Mouse (Mus musculus): ENCODE results near the gene Tyrobp. TPM values are rescaled to one million over a fixed set of nuclear protein-coding genes. Genes with fewer than 3 reads are reported as not detected.

Tyrobp gene
- polyA plus RNA-seq, 1 experiment from 2014 or later: 29.3 TPM

DNA sequence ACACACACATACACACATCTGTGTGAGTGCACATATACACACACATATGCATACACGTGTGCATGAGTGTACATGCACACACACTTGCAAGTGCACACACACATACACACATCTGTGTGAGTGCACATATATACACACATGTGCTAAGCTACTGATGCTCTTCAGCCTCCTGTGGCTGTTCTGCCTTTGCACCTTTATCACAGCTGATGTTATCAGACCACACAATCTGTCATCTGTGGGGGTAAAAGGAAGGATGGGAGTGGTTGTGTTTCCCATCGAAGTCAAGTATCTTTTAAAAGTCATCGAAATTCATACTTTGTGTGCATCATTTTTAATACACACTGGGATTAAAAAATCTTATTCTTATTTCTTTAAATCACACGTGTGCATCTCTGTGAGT, 11.2 kb upstream of the Tyrobp start:
- Histone ChIP-seq H3K9me3 (ENCODE audit: low read length) (no peaks in the 10 kb centered on the region), H3K4me2 (replicated peaks; ENCODE audit: low read depth, low read length) (no peak overlapping the region), H3K4me3 (ENCODE audit: low read length) (no peak overlapping the region), H3K36me3 (ENCODE audit: insufficient read depth, low read length) (no peaks in the 10 kb centered on the region), H3K27ac (ENCODE audit: low read length) (no peak overlapping the region), H3K4me1 (ENCODE audit: insufficient read depth, low read length) (0 out of 2 replicates have a peak, but pooled peaks cover 3% of the 10 kb centered on the region), H3K9ac (replicated peaks; ENCODE audit: low read length) (no peak overlapping the region), H3K27me3 (ENCODE audit: insufficient read depth, low read length) (0 out of 2 replicates have a peak, but pooled peaks cover 3% of the 10 kb centered on the region)
- 69% methylated on average over 4 of the region's 4 CpGs for WGBS
- ATAC-seq (ENCODE audit: low FRiP score, low TSS enrichment): no peak

DNA sequence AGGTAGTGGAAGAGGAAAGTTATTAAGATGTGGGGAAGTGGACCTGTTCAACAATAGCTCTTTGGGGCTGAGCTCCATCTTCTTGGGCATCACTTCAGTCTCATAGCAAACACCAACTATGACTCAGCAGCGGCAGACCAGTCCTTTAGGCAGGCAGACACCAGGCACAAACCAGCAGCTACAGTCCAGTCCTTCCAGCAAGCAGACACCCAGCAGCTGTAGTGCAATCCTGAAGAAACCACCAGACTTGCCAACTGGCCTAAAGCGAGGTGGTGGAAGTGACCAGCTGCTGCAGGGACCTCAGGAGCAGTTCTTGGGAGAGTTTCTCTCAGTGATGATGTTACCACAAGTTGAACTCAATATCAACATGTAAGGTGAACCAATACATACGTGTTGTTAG, 4.9 kb upstream of the Tyrobp start:
- H3K4me2 ChIP-seq (replicated peaks; ENCODE audit: low read depth, low read length): no peak overlapping the region
- H3K9me3 ChIP-seq (ENCODE audit: low read length): no peaks in the 10 kb centered on the region
- no peak overlapping the region for H3K9ac ChIP-seq (replicated peaks; ENCODE audit: low read length)
- no peak overlapping the region for H3K4me3 ChIP-seq (ENCODE audit: low read length)
- no peak for ATAC-seq (ENCODE audit: low FRiP score, low TSS enrichment)
- 78% methylated on average over 3 of the region's 3 CpGs for WGBS
- 0 out of 2 replicates have a peak, but pooled peaks cover 4% of the 10 kb centered on the region for H3K27me3 ChIP-seq (ENCODE audit: insufficient read depth, low read length)
- H3K27ac ChIP-seq (ENCODE audit: low read length): no peak overlapping the region
- no peaks in the 10 kb centered on the region for H3K4me1 ChIP-seq (ENCODE audit: insufficient read depth, low read length)
- no peaks in the 10 kb centered on the region for H3K36me3 ChIP-seq (ENCODE audit: insufficient read depth, low read length)

DNA sequence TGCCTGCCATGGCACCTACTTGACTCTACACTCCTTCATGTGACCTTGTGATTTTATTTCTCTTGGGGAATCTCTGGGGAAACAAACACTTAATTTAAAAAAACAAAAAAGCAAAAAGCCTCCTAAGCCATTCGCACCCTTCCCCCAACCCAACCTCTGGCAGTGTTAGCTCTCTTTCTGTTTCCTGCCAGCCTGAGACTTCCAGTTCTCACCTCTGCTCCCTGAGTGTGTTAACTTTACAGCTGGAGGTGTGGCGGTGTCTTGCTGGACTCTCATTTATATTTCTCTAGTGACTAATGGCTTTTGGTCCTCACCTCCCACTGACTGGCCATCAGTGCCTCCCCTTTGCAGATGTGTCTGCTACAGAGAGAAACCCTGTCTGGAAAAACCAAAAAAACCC, 3.8 kb upstream of the Tyrobp start:
- Histone ChIP-seq H3K4me1 (ENCODE audit: insufficient read depth, low read length) (no peaks in the 10 kb centered on the region), H3K27me3 (ENCODE audit: insufficient read depth, low read length) (0 out of 2 replicates have a peak, but pooled peaks cover 4% of the 10 kb centered on the region), H3K36me3 (ENCODE audit: insufficient read depth, low read length) (no peaks in the 10 kb centered on the region), H3K9me3 (ENCODE audit: low read length) (no peaks in the 10 kb centered on the region), H3K4me3 (ENCODE audit: low read length) (no peak overlapping the region), H3K27ac (ENCODE audit: low read length) (no peak overlapping the region), H3K9ac (replicated peaks; ENCODE audit: low read length) (no peak overlapping the region), H3K4me2 (replicated peaks; ENCODE audit: low read depth, low read length) (no peak overlapping the region)
- ATAC-seq (ENCODE audit: low FRiP score, low TSS enrichment): no peak
- WGBS: 15% methylated on average over 2 of the region's 2 CpGs

DNA sequence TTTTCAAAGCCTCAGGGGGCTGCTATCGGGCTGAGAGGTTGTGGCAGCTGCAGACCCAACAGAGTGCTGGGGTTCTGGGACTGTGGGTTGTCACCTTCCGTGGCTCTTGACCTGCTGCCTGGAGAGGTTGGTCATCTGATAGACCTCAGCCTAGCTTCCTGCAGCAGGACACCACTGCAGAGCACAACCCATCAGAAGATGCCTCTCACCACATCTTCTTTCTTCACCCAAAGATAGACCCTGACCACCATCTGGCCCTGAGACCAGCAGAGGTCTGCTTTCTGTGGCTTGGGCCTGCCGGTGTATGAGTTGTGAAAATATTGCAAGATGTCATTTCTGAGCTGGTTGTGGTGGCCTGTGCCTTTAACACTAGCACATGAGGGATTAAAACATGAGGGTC, 2.5 kb upstream of the Tyrobp start:
- Histone ChIP-seq H3K4me1 (ENCODE audit: insufficient read depth, low read length) (no peaks in the 10 kb centered on the region), H3K4me3 (ENCODE audit: low read length) (no peak overlapping the region), H3K36me3 (ENCODE audit: insufficient read depth, low read length) (no peaks in the 10 kb centered on the region), H3K4me2 (replicated peaks; ENCODE audit: low read depth, low read length) (no peak overlapping the region), H3K27me3 (ENCODE audit: insufficient read depth, low read length) (0 out of 2 replicates have a peak, but pooled peaks cover 4% of the 10 kb centered on the region), H3K27ac (ENCODE audit: low read length) (no peak overlapping the region), H3K9me3 (ENCODE audit: low read length) (no peaks in the 10 kb centered on the region), H3K9ac (replicated peaks; ENCODE audit: low read length) (no peak overlapping the region)
- ATAC-seq (ENCODE audit: low FRiP score, low TSS enrichment): no peak
- 69% methylated on average over 3 of the region's 3 CpGs for WGBS

DNA sequence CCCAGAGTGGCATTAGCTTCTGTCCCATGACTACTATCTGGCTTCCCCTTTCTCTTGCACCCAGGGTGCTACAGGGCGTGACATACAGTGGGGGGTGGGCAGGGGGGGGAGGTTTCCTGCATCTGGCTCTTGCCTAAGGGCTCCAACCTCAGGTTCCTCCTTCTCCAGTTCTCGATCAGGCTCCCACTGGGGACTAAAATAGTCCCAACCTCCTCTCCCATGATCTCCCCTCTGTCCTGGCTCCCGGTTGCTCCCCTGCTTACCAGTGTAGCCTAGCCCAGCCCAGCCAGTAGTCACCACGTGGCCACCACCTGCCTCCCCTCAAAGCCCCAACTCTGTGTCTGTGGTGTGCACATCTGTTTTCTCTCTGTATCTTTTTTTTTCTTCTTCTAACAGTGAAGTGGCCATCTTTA, 819 bp upstream of the Tyrobp start:
- 60% methylated on average over 4 of the region's 4 CpGs for WGBS
- H3K27me3 ChIP-seq (ENCODE audit: insufficient read depth, low read length): 0 out of 2 replicates have a peak, but pooled peaks cover 4% of the 10 kb centered on the region

DNA sequence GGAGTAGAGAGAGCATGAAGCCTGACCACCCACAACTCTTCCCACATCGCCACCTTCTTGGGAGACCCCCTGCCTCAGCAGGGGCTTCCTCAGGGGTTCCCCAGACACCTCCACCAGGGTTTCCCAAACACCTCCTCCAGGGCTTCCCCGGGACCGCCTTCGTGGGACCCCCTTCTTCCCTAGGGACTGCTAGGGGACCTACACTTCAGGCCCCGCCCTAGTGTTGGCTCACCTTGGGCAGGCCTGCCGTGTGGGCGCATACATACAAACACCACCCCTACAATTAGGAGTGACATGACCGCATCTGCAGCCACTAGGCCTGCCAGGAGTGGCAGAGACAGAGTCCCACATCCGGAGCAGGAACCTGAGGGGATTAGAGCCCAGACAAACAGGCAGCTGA, 4.3 kb downstream of the Tyrobp start:
- Histone ChIP-seq H3K36me3 (ENCODE audit: insufficient read depth, low read length) (no peaks in the 10 kb centered on the region), H3K4me1 (ENCODE audit: insufficient read depth, low read length) (peaks cover 15% of the 10 kb centered on the region), H3K9ac (replicated peaks; ENCODE audit: low read length) (no peak overlapping the region), H3K4me2 (replicated peaks; ENCODE audit: low read depth, low read length) (no peak overlapping the region), H3K9me3 (ENCODE audit: low read length) (peaks cover 8% of the 10 kb centered on the region; the same call in 1 of the 2 replicates), H3K4me3 (ENCODE audit: low read length) (no peak overlapping the region), H3K27me3 (ENCODE audit: insufficient read depth, low read length) (no peaks in the 10 kb centered on the region), H3K27ac (ENCODE audit: low read length) (no peak overlapping the region)
- no peak for ATAC-seq (ENCODE audit: low FRiP score, low TSS enrichment)
- 79% methylated on average over 9 of the region's 9 CpGs for WGBS

More for the DNA sequence above, 819 bp upstream of the Tyrobp start:
- Histone ChIP-seq H3K9me3 (ENCODE audit: low read length) (no peaks in the 10 kb centered on the region), H3K4me1 (ENCODE audit: insufficient read depth, low read length) (no peaks in the 10 kb centered on the region), H3K27ac (ENCODE audit: low read length) (no peak overlapping the region), H3K9ac (replicated peaks; ENCODE audit: low read length) (no peak overlapping the region), H3K4me3 (ENCODE audit: low read length) (no peak overlapping the region), H3K4me2 (replicated peaks; ENCODE audit: low read depth, low read length) (no peak overlapping the region), H3K36me3 (ENCODE audit: insufficient read depth, low read length) (no peaks in the 10 kb centered on the region)
- ATAC-seq (ENCODE audit: low FRiP score, low TSS enrichment): no peak

DNA sequence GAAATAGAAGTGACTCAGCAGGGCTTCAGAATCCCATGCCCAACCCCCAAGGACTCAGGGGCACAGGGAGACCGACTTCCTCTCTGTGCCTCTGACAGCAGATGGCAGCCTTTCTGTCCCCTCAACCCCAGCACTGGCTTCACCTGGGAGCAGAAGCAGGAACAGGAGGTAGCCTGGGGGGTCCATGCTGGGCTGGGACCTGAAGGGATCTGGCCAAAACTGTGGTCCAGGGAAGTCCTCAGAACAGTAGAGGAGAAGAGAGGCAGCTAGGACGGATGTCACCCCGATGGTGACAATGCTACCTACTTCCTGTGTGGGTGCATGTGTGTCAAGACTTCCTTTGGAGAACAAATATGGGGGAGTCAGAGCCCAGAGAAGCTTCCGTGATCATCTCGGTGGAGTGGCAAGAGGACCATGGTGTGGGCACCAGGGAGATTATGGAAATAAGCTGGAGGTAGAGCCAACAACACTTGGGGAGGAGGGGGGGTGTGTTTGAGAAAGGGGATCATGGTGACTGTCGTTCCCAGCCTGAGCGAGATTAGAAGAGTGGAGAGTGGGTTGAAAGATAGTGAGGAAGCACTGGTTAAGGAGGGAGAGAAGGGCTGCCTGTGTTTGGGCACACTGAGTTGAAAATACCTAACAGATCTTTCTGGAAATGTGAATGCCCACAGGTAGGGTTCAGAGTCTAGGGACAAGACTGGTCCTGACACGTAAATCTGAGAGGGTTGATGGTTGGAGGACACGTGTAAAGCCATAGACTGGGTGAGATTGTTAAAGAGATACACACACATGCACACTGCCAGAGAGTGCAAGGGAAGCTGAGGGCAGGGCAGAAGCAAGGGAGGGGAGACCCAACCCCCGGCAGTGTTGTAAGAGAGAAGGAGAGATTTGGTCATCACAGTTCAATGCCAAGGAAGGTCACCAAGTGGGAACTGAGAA, 6.3 kb downstream of the Tyrobp start, which contains the start of gene Hcst:
Gene Hcst, minus strand, starts transcription at position 294 of the 939 bp plus-strand sequence.
- H3K27me3 ChIP-seq (ENCODE audit: insufficient read depth, low read length): no peaks in the 10 kb centered on the region
- no peaks in the 10 kb centered on the region for H3K36me3 ChIP-seq (ENCODE audit: insufficient read depth, low read length)
- peaks cover 8% of the 10 kb centered on the region; the same call in 1 of the 2 replicates for H3K9me3 ChIP-seq (ENCODE audit: low read length)
- peaks cover 17% of the 10 kb centered on the region for H3K4me1 ChIP-seq (ENCODE audit: insufficient read depth, low read length)
- H3K4me3 ChIP-seq (ENCODE audit: low read length): no peak within 1 kb of the TSS
- H3K4me2 ChIP-seq (replicated peaks; ENCODE audit: low read depth, low read length): no peak within 1 kb of the TSS
- WGBS: 69% methylated on average over 10 of the region's 10 CpGs
- H3K9ac ChIP-seq (replicated peaks; ENCODE audit: low read length): no peak within 1 kb of the TSS
- no peak within 1 kb of the TSS for H3K27ac ChIP-seq (ENCODE audit: low read length)
- no peak for ATAC-seq (ENCODE audit: low FRiP score, low TSS enrichment)

DNA sequence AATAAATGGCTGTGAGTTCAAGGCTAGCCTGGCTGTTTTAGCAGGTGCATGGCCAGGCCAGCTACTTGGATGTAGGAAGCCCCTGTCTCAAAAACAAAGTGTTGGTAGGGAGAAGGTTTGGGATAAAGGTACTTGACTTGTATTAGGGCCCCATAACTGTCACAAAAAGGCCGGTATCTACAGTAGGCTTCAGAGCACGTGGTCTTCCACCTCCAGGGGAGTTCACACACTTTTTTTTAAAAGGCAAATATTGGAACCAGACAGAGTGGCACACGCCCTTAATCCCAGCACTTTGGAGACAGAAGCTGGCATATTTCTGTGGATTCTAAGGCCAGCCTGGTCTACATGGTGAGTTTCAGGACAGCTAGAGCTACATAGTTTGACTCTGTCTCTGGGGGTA, 7.1 kb downstream of the Tyrobp start:
- WGBS: 84% methylated on average over 3 of the region's 3 CpGs
- Histone ChIP-seq H3K27ac (ENCODE audit: low read length) (no peak overlapping the region), H3K9me3 (ENCODE audit: low read length) (peaks cover 8% of the 10 kb centered on the region; the same call in 1 of the 2 replicates), H3K27me3 (ENCODE audit: insufficient read depth, low read length) (no peaks in the 10 kb centered on the region), H3K4me2 (replicated peaks; ENCODE audit: low read depth, low read length) (no peak overlapping the region), H3K4me1 (ENCODE audit: insufficient read depth, low read length) (peaks cover 17% of the 10 kb centered on the region), H3K9ac (replicated peaks; ENCODE audit: low read length) (no peak overlapping the region), H3K36me3 (ENCODE audit: insufficient read depth, low read length) (peaks cover 1% of the 10 kb centered on the region; the same call in 1 of the 2 replicates), H3K4me3 (ENCODE audit: low read length) (no peak overlapping the region)
- ATAC-seq (ENCODE audit: low FRiP score, low TSS enrichment): no peak

DNA sequence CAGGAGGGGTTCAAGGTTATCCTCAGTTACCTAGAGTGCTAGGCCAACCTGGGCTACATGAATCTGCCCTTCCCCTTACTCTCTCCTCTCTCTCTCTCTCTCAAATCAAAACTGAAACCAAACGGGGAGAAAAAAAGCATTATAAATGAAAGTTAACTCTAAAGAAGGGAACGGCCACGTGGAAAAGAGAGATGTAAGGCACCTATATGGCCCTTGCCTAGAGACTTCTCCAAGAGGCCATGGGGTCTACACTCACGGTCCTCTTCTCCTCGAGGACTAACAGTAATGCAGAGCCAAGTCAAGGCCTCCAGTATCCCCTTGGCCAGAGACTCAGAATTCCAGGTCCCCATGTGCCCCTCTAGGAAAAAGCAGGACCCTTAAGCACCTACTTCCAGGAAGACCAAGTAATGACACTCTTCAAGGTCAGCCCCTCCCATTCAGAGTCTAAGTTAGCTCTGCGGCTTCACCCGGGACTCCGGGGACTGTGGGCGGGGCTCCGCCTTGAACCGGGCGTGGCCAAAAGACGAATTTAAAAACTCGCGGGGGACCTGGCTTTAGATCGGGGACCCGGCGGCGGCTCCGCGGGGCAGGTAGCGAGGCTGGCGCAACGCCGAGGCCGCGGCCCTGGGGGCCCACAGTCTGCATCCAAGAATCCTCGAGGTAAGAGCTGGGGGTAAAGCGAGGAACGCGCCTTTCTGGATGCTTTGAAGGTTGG, 7.8 kb downstream of the Tyrobp start, which contains the start of gene Nfkbid:
Gene Nfkbid, plus strand, starts transcription at position 558 of the 715 bp plus-strand sequence.
- H3K4me2 ChIP-seq (replicated peaks; ENCODE audit: low read depth, low read length): peak within 1 kb of the TSS; percentile 96
- H3K36me3 ChIP-seq (ENCODE audit: insufficient read depth, low read length): peaks cover 3% of the 10 kb centered on the region; the same call in 1 of the 2 replicates
- WGBS: 10% methylated on average over 31 of the region's 31 CpGs
- H3K4me1 ChIP-seq (ENCODE audit: insufficient read depth, low read length): peaks cover 17% of the 10 kb centered on the region
- peaks cover 8% of the 10 kb centered on the region; the same call in 1 of the 2 replicates for H3K9me3 ChIP-seq (ENCODE audit: low read length)
- ATAC-seq (ENCODE audit: low FRiP score, low TSS enrichment): no peak; the same call in 1 of the 2 replicates
- no peaks in the 10 kb centered on the region for H3K27me3 ChIP-seq (ENCODE audit: insufficient read depth, low read length)
- peak within 1 kb of the TSS; percentile 58 for H3K4me3 ChIP-seq (ENCODE audit: low read length)
- H3K27ac ChIP-seq (ENCODE audit: low read length): peak within 1 kb of the TSS; percentile 63; the same call in 1 of the 2 replicates
- H3K9ac ChIP-seq (replicated peaks; ENCODE audit: low read length): peak within 1 kb of the TSS; percentile 73
